Mouse (Mus musculus) bone marrow macrophage, adult 2 months (primary cell): ENCODE results near the gene Mgst3.

Source experiments
- CTCF ChIP-seq: IDR thresholded peaks from 2 replicates; pipeline ENCODE4 v1.5.1; 2012; ENCODE audit warnings: low read depth, mild to moderate bottlenecking, low read length, moderate library complexity
- POLR2A ChIP-seq: IDR thresholded peaks from 2 replicates; pipeline ENCODE4 v1.6.1; 2012; ENCODE audit warnings: mild to moderate bottlenecking, low read depth, low read length, borderline replicate concordance

DNA sequence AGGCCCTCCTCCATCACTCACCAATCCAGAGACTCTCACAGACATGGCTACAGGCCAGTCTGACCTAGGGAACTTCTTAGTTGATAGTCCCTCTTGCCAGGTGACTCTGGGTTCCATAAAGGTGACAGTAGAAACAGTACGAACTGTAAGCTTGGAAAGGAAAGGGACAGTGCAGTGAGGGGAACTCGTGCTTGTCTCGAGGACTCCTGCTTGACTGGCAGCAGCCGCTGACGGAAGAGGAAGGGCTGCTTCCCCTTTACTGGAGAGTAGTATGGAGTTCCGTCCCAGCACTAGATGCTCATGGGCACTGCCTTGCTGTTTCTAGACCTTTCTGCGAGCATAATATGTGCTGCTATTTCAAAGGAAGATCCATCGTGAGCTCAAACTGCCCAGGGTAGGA, 62.5 kb downstream of the Mgst3 start:
- no peak for TF ChIP-seq POLR2A
- no peak for TF ChIP-seq CTCF
